Mouse (Mus musculus) spleen, adult 2 months (tissue): Measurements from ENCODE around the gene Smad1. TPM values are rescaled to one million over a fixed set of nuclear protein-coding genes. Genes with fewer than 3 reads are reported as not detected.

Experiments
- DNase-seq, 2 experiments: peaks; one replicate each; pipeline versions ENCODE4 v3.0.0 to v3.0.0-alpha.2; 2012 to 2021; ENCODE audit warnings: low spot score in 2 of 2, low read depth in 1 of 2
- H3K27ac ChIP-seq: fragments of 200-500 bp; 2 replicates; pipeline ENCODE4 v1.5.1; 2012; ENCODE audit warnings: low read length, inconsistent platforms; ENCODE audit not compliant: insufficient read depth
- H3K27me3 ChIP-seq: fragments of 200-500 bp; 2 replicates; pipeline ENCODE4 v1.6.1; 2012; ENCODE audit warnings: mild to moderate bottlenecking, moderate library complexity, low read length, inconsistent platforms; ENCODE audit not compliant: control insufficient read depth, insufficient read depth
- H3K36me3 ChIP-seq: fragments of 200-500 bp; 2 replicates; pipeline ENCODE4 v1.6.1; 2012; ENCODE audit warnings: mild to moderate bottlenecking, low read length, inconsistent platforms; ENCODE audit not compliant: control insufficient read depth, insufficient read depth
- H3K4me1 ChIP-seq: fragments of 200-500 bp; 2 replicates; pipeline ENCODE4 v1.6.1; 2011; ENCODE audit warnings: inconsistent platforms; ENCODE audit not compliant: control insufficient read depth, insufficient read depth, insufficient read length
- H3K4me3 ChIP-seq: fragments of 200-500 bp; 2 replicates; pipeline ENCODE4 v1.5.1; 2011; ENCODE audit warnings: mild to moderate bottlenecking, inconsistent platforms; ENCODE audit not compliant: insufficient read depth, insufficient read length; ENCODE audit errors: extremely low read depth
- CTCF ChIP-seq: fragments of 200-500 bp; IDR thresholded peaks from 2 replicates; pipeline ENCODE4 v1.5.1; 2011; ENCODE audit warnings: mild to moderate bottlenecking, inconsistent platforms; ENCODE audit not compliant: insufficient read depth, insufficient read length, insufficient replicate concordance; ENCODE audit errors: extremely low read depth
- POLR2A ChIP-seq: fragments of 200-500 bp; IDR thresholded peaks from 2 replicates; pipeline ENCODE4 v1.6.1; 2011; ENCODE audit warnings: low read depth, low read length, inconsistent platforms
- WGBS: fragments of 180-500 bp; shearing (Covaris S2); methylation state at CpG from one replicate; pipeline ENCODE4 v1.1.7; 2018; 5-methylcytosine and 5-hydroxymethylcytosine counted together
- polyA plus RNA-seq: library from polyadenylated mRNA; depleted of rRNA; stranded (reverse); fragments of >200 nt; gene quantifications from 2 replicates; pipeline ENCODE4 v1.2.3, GENCODE M21; 2012

Gene Smad1
- polyA plus RNA-seq, 1 experiment: 16.7 TPM

GRCm38 (mm10) chr8:79382857-79383262 lies 16.5 kb downstream of the Smad1 start:
- no peak for TF ChIP-seq CTCF
- TF ChIP-seq POLR2A: no peak
- 72% methylated on average over 8 of the region's 8 CpGs for WGBS
- DNase-seq: no peak

GRCm38 (mm10) chr8:79381771-79382170 lies 17.5 kb downstream of the Smad1 start:
- Histone ChIP-seq H3K4me1 (peaks cover 3% of the 10 kb centered on the region; the same call in 1 of the 2 replicates), H3K36me3 (no peaks in the 10 kb centered on the region), H3K27ac (no peak overlapping the region), H3K27me3 (no peaks in the 10 kb centered on the region), H3K4me3 (no peak overlapping the region)
- DNase-seq: no peak
- no peak for TF ChIP-seq POLR2A
- no peak for TF ChIP-seq CTCF
- WGBS: 54% methylated on average over 6 of the region's 6 CpGs

More at GRCm38 (mm10) chr8:79382857-79383262, 16.5 kb downstream of the Smad1 start:
- H3K4me3 ChIP-seq: no peak overlapping the region
- H3K27ac ChIP-seq: no peak overlapping the region
- peaks cover 3% of the 10 kb centered on the region; the same call in 1 of the 2 replicates for H3K4me1 ChIP-seq
- no peaks in the 10 kb centered on the region for H3K27me3 ChIP-seq
- no peaks in the 10 kb centered on the region for H3K36me3 ChIP-seq

GRCm38 (mm10) chr8:79380386-79380785 lies 18.9 kb downstream of the Smad1 start:
- no peak for DNase-seq
- H3K4me3 ChIP-seq: no peak overlapping the region
- H3K4me1 ChIP-seq: peaks cover 3% of the 10 kb centered on the region; the same call in 1 of the 2 replicates
- H3K27ac ChIP-seq: no peak overlapping the region
- no peaks in the 10 kb centered on the region for H3K27me3 ChIP-seq
- no peaks in the 10 kb centered on the region for H3K36me3 ChIP-seq
- TF ChIP-seq CTCF: no peak
- TF ChIP-seq POLR2A: no peak
- 82% methylated on average over 1 of the region's 1 CpGs for WGBS

GRCm38 (mm10) chr8:79379971-79380370 lies 19.3 kb downstream of the Smad1 start:
- no peak for TF ChIP-seq POLR2A
- TF ChIP-seq CTCF: no peak
- H3K36me3 ChIP-seq: no peaks in the 10 kb centered on the region
- 86% methylated on average over 14 of the region's 14 CpGs for WGBS
- no peak overlapping the region for H3K27ac ChIP-seq
- no peak overlapping the region for H3K4me3 ChIP-seq
- H3K27me3 ChIP-seq: no peaks in the 10 kb centered on the region
- H3K4me1 ChIP-seq: peaks cover 4% of the 10 kb centered on the region; the same call in 1 of the 2 replicates
- DNase-seq: no peak

GRCm38 (mm10) chr8:79376648-79377047 lies 22.7 kb downstream of the Smad1 start:
- no peaks in the 10 kb centered on the region for H3K36me3 ChIP-seq
- H3K4me1 ChIP-seq: peaks cover 3% of the 10 kb centered on the region; the same call in 1 of the 2 replicates
- no peaks in the 10 kb centered on the region for H3K27me3 ChIP-seq
- 91% methylated on average over 9 of the region's 9 CpGs for whole genome bisulfite sequencing
- H3K4me3 ChIP-seq: no peak overlapping the region
- H3K27ac ChIP-seq: no peak overlapping the region
- TF ChIP-seq CTCF (no peak), POLR2A (no peak)
- no peak for DNase-seq

GRCm38 (mm10) chr8:79375775-79376123 lies 23.6 kb downstream of the Smad1 start:
- H3K27ac ChIP-seq: no peak overlapping the region
- no peaks in the 10 kb centered on the region for H3K36me3 ChIP-seq
- H3K27me3 ChIP-seq: no peaks in the 10 kb centered on the region
- peaks cover 9% of the 10 kb centered on the region; the same call in 1 of the 2 replicates for H3K4me1 ChIP-seq
- TF ChIP-seq CTCF: no peak
- no peak for TF ChIP-seq POLR2A
- 34% methylated on average over 5 of the region's 5 CpGs for WGBS
- no peak overlapping the region for H3K4me3 ChIP-seq
- no peak for DNase-seq

- TF ChIP-seq CTCF (no peak), POLR2A (no peak)
- Histone ChIP-seq H3K36me3 (no peaks in the 10 kb centered on the region), H3K27ac (peak overlapping the region; percentile 40), H3K4me3 (peak overlapping the region; percentile 1; the same call in 1 of the 2 replicates), H3K4me1 (peaks cover 11% of the 10 kb centered on the region; the same call in 1 of the 2 replicates), H3K27me3 (no peaks in the 10 kb centered on the region)
- 30% methylated on average over 13 of the region's 13 CpGs for WGBS
- no peak for DNase-seq
These were observed 24.1 kb downstream of the Smad1 start for GRCm38 (mm10) chr8:79375074-79375774.
